In the genomic region with DNA sequence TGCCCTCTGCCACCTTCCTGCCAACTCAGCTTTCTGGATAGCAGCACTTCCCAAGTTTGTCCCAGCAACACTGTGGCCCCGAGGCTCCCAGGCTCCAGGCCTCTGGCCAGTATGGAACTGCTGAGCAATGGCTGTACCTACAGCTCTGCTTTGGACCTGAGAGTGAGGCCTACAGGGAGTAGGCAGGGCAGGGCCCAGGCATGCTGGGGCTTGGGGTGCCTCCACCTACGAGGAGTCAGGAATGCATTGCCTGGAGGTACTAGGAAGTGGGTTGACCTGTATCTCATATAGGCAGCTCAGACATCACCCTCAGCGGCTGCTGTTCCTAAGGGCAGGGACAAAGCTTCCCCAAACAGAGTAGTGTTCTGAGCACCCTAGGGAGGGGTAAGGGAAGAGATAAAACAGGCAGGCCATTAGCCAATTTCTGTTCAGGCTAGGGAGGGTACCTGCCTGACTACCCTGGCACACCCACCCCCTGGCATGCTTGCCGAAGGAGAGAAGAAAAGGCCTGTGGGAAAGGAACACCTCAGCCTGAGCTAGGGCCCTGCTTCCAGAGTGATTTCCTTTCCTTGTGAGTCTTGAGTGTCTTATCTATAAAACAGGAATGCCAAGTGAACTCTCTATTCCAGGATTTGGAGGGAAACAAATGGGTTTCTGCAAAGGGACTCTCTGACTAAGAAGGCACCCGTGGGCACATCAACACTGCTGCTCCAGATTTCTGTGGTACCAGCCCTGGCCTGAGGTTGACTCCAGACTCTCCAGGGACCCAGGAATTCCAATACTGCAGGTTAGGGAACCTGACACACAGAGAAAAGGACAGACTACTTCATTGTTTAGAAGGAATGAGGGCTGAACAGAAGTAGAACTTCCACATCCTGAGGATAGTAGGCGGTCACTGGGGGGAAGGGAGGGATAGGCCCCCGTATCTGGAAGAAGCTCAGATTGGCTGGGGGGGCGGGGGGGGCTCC, we compare ENCODE assay signal across 14 mouse cellular contexts. TPM values are rescaled to one million over a fixed set of nuclear protein-coding genes. Genes with fewer than 3 reads are reported as not detected.
DNase-seq lines count a peak whose midpoint lies in the region; ATAC-seq and TF ChIP-seq lines count a peak whose summit lies in the region.
"Had no signal": no experiment of that assay in that cellular context is flagged by ENCODE, and none has a peak within 500 bp of the region (broad histone marks: within the 10 kb centered on the region; RNA-seq: fewer than 3 reads in every experiment).

No protein-coding gene starts in this region.

- no peak for DNase-seq in heart, adult 2 months
- DNase-seq in heart, adult 18-20 months: no peak
- no peak for DNase-seq in lung, adult 18-20 months
- peak; percentile 59 for DNase-seq in Muller cell, postnatal 12 days (ENCODE audit: inconsistent ontology term)
- no peak for DNase-seq in adrenal gland, postnatal 10 days
- DNase-seq: embryo, embryonic 11 days; layer of hippocampus, postnatal 36 days; thymus, postnatal 25 days had no signal

- no peak for TF ChIP-seq POLR2A in heart, adult 2 months (IDR thresholded peaks at IDR 0.05; ENCODE audit: insufficient read depth, low read depth, low read length)

- H3K9me3 ChIP-seq in lung, embryonic 15.5 days: no peaks in the 10 kb centered on the region
- no peaks in the 10 kb centered on the region for H3K9me3 ChIP-seq in intestine, embryonic 15.5 days
- H3K9me3 ChIP-seq: liver, embryonic 12.5 days had no signal

- H3K79me2 ChIP-seq in heart, adult 2 months (replicated peaks; ENCODE audit: control insufficient read depth, insufficient read depth, low read length): no peaks in the 10 kb centered on the region

- TF ChIP-seq CTCF in heart, adult 2 months (IDR thresholded peaks at IDR 0.05): no peak

- peak overlapping the region; percentile 23; the same call in 1 of the 2 replicates for H3K27ac ChIP-seq in heart, adult 2 months
- peak overlapping the region; percentile 86 for H3K27ac ChIP-seq in lung, embryonic 15.5 days
- H3K27ac ChIP-seq in intestine, embryonic 15.5 days: peak overlapping the region; percentile 70; the same call in 1 of the 2 replicates
- H3K27ac ChIP-seq: liver, embryonic 12.5 days had no signal

- H3K4me2 ChIP-seq in lung, embryonic 15.5 days: peak overlapping the region; percentile 30; the same call in 1 of the 2 replicates
- peak overlapping the region; percentile 22; the same call in 1 of the 2 replicates for H3K4me2 ChIP-seq in intestine, embryonic 15.5 days (replicated peaks)
- H3K4me2 ChIP-seq: liver, embryonic 12.5 days had no signal

- H3K27me3 ChIP-seq in heart, adult 2 months (ENCODE audit: control insufficient read depth, insufficient read depth, low read length): no peaks in the 10 kb centered on the region
- H3K27me3 ChIP-seq in lung, embryonic 15.5 days: peaks cover 11% of the 10 kb centered on the region
- no peaks in the 10 kb centered on the region for H3K27me3 ChIP-seq in intestine, embryonic 15.5 days (replicated peaks)

- TF ChIP-seq EP300 in heart, adult 2 months (IDR thresholded peaks at IDR 0.05; ENCODE audit: insufficient read depth, low read depth, low read length): no peak

- intact Hi-C loops in heart, adult 2 months (cut with DNase I): no loop called here

- no peak; the same call in 1 of the 2 replicates for ATAC-seq in lung, embryonic 15.5 days (ENCODE audit: borderline replicate concordance, extremely low read depth, low FRiP score, low TSS enrichment)
- ATAC-seq in intestine, embryonic 15.5 days: peak; percentile 30; the same call in 1 of the 2 replicates
- ATAC-seq in CD4-positive, CD25-positive, alpha-beta regulatory T cell, adult 4 months: no peak
- ATAC-seq: forebrain, embryonic 16.5 days; liver, embryonic 12.5 days had no signal

- H3K4me3 ChIP-seq in heart, adult 2 months: no peak overlapping the region
- H3K4me3 ChIP-seq in lung, embryonic 15.5 days: no peak overlapping the region
- H3K4me3 ChIP-seq in intestine, embryonic 15.5 days (replicated peaks): no peak overlapping the region
- H3K4me3 ChIP-seq: liver, embryonic 12.5 days had no signal

- H3K9ac ChIP-seq in heart, adult 2 months (ENCODE audit: low read depth, low read length): no peak overlapping the region
- no peak overlapping the region for H3K9ac ChIP-seq in lung, embryonic 15.5 days
- peak overlapping the region; percentile 20; the same call in 1 of the 2 replicates for H3K9ac ChIP-seq in intestine, embryonic 15.5 days
- H3K9ac ChIP-seq: liver, embryonic 12.5 days had no signal

- no peaks in the 10 kb centered on the region for H3K36me3 ChIP-seq in heart, adult 2 months (ENCODE audit: control insufficient read depth, insufficient read depth, low read length)
- peaks cover 5% of the 10 kb centered on the region for H3K36me3 ChIP-seq in lung, embryonic 15.5 days
- peaks cover 10% of the 10 kb centered on the region for H3K36me3 ChIP-seq in intestine, embryonic 15.5 days

- 42% methylated on average over 8 of the region's 8 CpGs for WGBS in heart, adult 2 months
- WGBS in lung, embryonic 15.5 days: 43% methylated on average over 8 of the region's 8 CpGs
- WGBS in intestine, embryonic 15.5 days: 67% methylated on average over 8 of the region's 8 CpGs

- peaks cover 11% of the 10 kb centered on the region for H3K4me1 ChIP-seq in heart, adult 2 months (ENCODE audit: control insufficient read depth, insufficient read depth, low read length)
- H3K4me1 ChIP-seq in lung, embryonic 15.5 days: peaks cover 67% of the 10 kb centered on the region
- H3K4me1 ChIP-seq in intestine, embryonic 15.5 days (replicated peaks): peaks cover 57% of the 10 kb centered on the region
- H3K4me1 ChIP-seq: liver, embryonic 12.5 days had no signal

RNA-seq across cellular contexts. Expression of a gene that starts 6.2 kb away (rescaled TPM):
- total RNA-seq in heart, adult 2 months (2021): 10 to 100 TPM; 10.4 to 10.6 TPM
- 11.4 and 13.8 TPM in 2 replicates for polyA plus RNA-seq in heart, adult 2 months (2012; rRNA removed)
- total RNA-seq in heart, adult 18-20 months (2021): 10 to 100 TPM in 1 of 2 experiments, 1 to 10 TPM in 1; 8.6 to 10.1 TPM
- 27.0 and 27.3 TPM in 2 replicates for polyA plus RNA-seq in lung, embryonic 15.5 days (2015; fragmentation: Nextera tagmentation; extraction: Ambion mirVana)
- polyA plus RNA-seq in intestine, embryonic 15.5 days (2015; fragmentation: Nextera tagmentation; extraction: Ambion mirVana): 32.8 and 35.6 TPM in 2 replicates
- 10 to 100 TPM; 22.4 to 26.2 TPM for total RNA-seq in adrenal gland, postnatal 10 days (2021)
- polyA plus RNA-seq in CD4-positive, CD25-positive, alpha-beta regulatory T cell, adult 4 months (2017; shearing (Covaris generic)): under 1 TPM; 0.51 to 0.63 TPM

RNA-seq across cellular contexts. Expression of a gene that starts 29.3 kb away (rescaled TPM):
- 100 to 1,000 TPM; 393 to 479 TPM for total RNA-seq in heart, adult 2 months (2021)
- 518 and 592 TPM in 2 replicates for polyA plus RNA-seq in heart, adult 2 months (2012; rRNA removed)
- 100 to 1,000 TPM; 421 to 452 TPM for total RNA-seq in heart, adult 18-20 months (2021)
- polyA plus RNA-seq in lung, embryonic 15.5 days (2015; fragmentation: Nextera tagmentation; extraction: Ambion mirVana): 27.8 and 30.9 TPM in 2 replicates
- 30.8 and 31.2 TPM in 2 replicates for polyA plus RNA-seq in intestine, embryonic 15.5 days (2015; fragmentation: Nextera tagmentation; extraction: Ambion mirVana)
- total RNA-seq in adrenal gland, postnatal 10 days (2021): 100 to 1,000 TPM; 144 to 199 TPM
- polyA plus RNA-seq in CD4-positive, CD25-positive, alpha-beta regulatory T cell, adult 4 months (2017; shearing (Covaris generic)): 10 to 100 TPM in 1 of 2 experiments, 1 to 10 TPM in 1; 8.5 to 13.3 TPM

RNA-seq across cellular contexts. Expression of a gene that starts 49.5 kb away (rescaled TPM):
- total RNA-seq in heart, adult 2 months (2021): not detected
- polyA plus RNA-seq in heart, adult 2 months (2012; rRNA removed): not detected in 2 replicates
- not detected for total RNA-seq in heart, adult 18-20 months (2021)
- polyA plus RNA-seq in lung, embryonic 15.5 days (2015; fragmentation: Nextera tagmentation; extraction: Ambion mirVana): 0.23 and 0.50 TPM in 2 replicates
- polyA plus RNA-seq in intestine, embryonic 15.5 days (2015; fragmentation: Nextera tagmentation; extraction: Ambion mirVana): 0.60 and 0.88 TPM in 2 replicates
- under 1 TPM in 1 of 2 experiments, not detected in 1; 0.60 TPM for total RNA-seq in adrenal gland, postnatal 10 days (2021)
- polyA plus RNA-seq in CD4-positive, CD25-positive, alpha-beta regulatory T cell, adult 4 months (2017; shearing (Covaris generic)): under 1 TPM in 1 of 2 experiments, not detected in 1; 0.20 TPM
- total RNA-seq: adrenal gland, postnatal 14 days; layer of hippocampus, postnatal 36 days had no signal

Comparison
In these comparisons a context has a peak if more than half of its experiments do, and no peak if none do; other contexts are left out.
1. H3K27ac ChIP-seq: peak in every context shown above with its lines; median percentile 86 in lung, embryonic 15.5 days; 70 in intestine, embryonic 15.5 days; 23 in heart, adult 2 months.
2. RNA of a gene that starts 29.3 kb away (polyA plus RNA-seq): 518 to 592 TPM in heart, adult 2 months; 27.8 to 30.9 TPM in lung, embryonic 15.5 days, 30.8 to 31.2 TPM in intestine, embryonic 15.5 days and 8.5 to 13.3 TPM in CD4-positive, CD25-positive, alpha-beta regulatory T cell, adult 4 months; every median in the first group is over 10 times any median in the second.